Mouse (Mus musculus): Measurements from ENCODE around the gene Adra1d. TPM values are rescaled to one million over a fixed set of nuclear protein-coding genes. Genes with fewer than 3 reads are reported as not detected.
A peak's percentile ranks its signal among the peaks of the same experiment; 100 is the strongest.

The Adra1d gene
- 0.19 and 0.34 TPM in 2 replicates for polyA plus RNA-seq (2014; fragmentation: Nextera tagmentation; extraction: Ambion mirVana)

GRCm38 (mm10) chr2:131561891-131562585, at the start of gene Adra1d:
Adra1d (minus strand) TSS chr2:131562283.
- Histone ChIP-seq H3K27me3 (ENCODE audit: control insufficient read depth, insufficient read depth, low read length) (peaks cover 47% of the 10 kb centered on the region), H3K9ac (ENCODE audit: low read length) (peak within 1 kb of the TSS; percentile 30; the same call in 1 of the 2 replicates), H3K36me3 (ENCODE audit: control insufficient read depth, insufficient read depth, low read length) (no peaks in the 10 kb centered on the region), H3K9me3 (ENCODE audit: control insufficient read depth, low read length) (no peaks in the 10 kb centered on the region), H3K4me3 (ENCODE audit: low read depth, low read length) (peak within 1 kb of the TSS; percentile 45), H3K27ac (ENCODE audit: low read depth, low read length) (no peak within 1 kb of the TSS), H3K4me1 (ENCODE audit: control insufficient read depth, insufficient read depth, low read length) (peaks cover 10% of the 10 kb centered on the region), H3K4me2 (peak within 1 kb of the TSS; percentile 72)
- ATAC-seq (ENCODE audit: low FRiP score) (peak; percentile 68; the same call in 1 of the 2 replicates), DNase-seq (ENCODE audit: low spot score, missing footprints) (peak; percentile 94)
- WGBS, result 1% methylated on average over 68 of the region's 82 CpGs

GRCm38 (mm10) chr2:131601881-131602280, 39.8 kb upstream of the Adra1d start:
- Histone ChIP-seq H3K4me2 (no peak overlapping the region), H3K4me3 (ENCODE audit: low read depth, low read length) (no peak overlapping the region), H3K9ac (ENCODE audit: low read length) (no peak overlapping the region), H3K27me3 (ENCODE audit: control insufficient read depth, insufficient read depth, low read length) (no peaks in the 10 kb centered on the region), H3K4me1 (ENCODE audit: control insufficient read depth, insufficient read depth, low read length) (no peaks in the 10 kb centered on the region), H3K27ac (ENCODE audit: low read depth, low read length) (no peak overlapping the region), H3K9me3 (ENCODE audit: control insufficient read depth, low read length) (no peaks in the 10 kb centered on the region), H3K36me3 (ENCODE audit: control insufficient read depth, insufficient read depth, low read length) (no peaks in the 10 kb centered on the region)
- DNase-seq (ENCODE audit: low spot score, missing footprints) (no peak), ATAC-seq (ENCODE audit: low FRiP score) (no peak)
- 73% methylated on average over 2 of the region's 2 CpGs for WGBS

DNA sequence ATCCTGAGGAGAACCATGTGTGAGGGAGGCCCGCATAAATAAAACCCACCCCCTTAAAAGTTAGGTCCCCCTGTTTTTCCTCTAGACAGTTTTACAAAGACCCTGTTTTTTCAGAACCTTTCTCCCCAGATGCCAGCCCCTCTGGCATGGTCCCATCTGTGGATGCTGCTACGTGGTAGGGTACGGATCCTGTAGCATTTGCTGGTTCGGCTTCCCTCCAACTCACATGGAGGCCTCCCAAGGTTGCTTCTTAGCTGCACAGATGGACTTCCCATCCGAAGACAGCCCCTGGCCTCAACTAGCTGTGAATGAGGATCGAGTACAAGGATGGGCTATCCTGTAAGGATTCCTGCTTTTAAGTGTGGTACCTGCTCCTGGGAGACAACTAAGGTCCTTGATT, 32.8 kb upstream of the Adra1d start:
- H3K9ac ChIP-seq (ENCODE audit: low read length), result no peak overlapping the region
- H3K9me3 ChIP-seq (ENCODE audit: control insufficient read depth, low read length), result no peaks in the 10 kb centered on the region
- no peaks in the 10 kb centered on the region for H3K4me1 ChIP-seq (ENCODE audit: control insufficient read depth, insufficient read depth, low read length)
- H3K4me3 ChIP-seq (ENCODE audit: low read depth, low read length), result no peak overlapping the region
- H3K36me3 ChIP-seq (ENCODE audit: control insufficient read depth, insufficient read depth, low read length), result no peaks in the 10 kb centered on the region
- no peak overlapping the region for H3K27ac ChIP-seq (ENCODE audit: low read depth, low read length)
- DNase-seq (ENCODE audit: low spot score, missing footprints), result no peak
- ATAC-seq (ENCODE audit: low FRiP score), result no peak
- WGBS, result 94% methylated on average over 6 of the region's 6 CpGs
- H3K27me3 ChIP-seq (ENCODE audit: control insufficient read depth, insufficient read depth, low read length), result no peaks in the 10 kb centered on the region
- H3K4me2 ChIP-seq, result no peak overlapping the region

GRCm38 (mm10) chr2:131587521-131587920, 25.4 kb upstream of the Adra1d start:
- Histone ChIP-seq H3K27ac (ENCODE audit: low read depth, low read length) (no peak overlapping the region), H3K27me3 (ENCODE audit: control insufficient read depth, insufficient read depth, low read length) (no peaks in the 10 kb centered on the region), H3K9ac (ENCODE audit: low read length) (no peak overlapping the region), H3K4me3 (ENCODE audit: low read depth, low read length) (no peak overlapping the region), H3K4me2 (no peak overlapping the region), H3K9me3 (ENCODE audit: control insufficient read depth, low read length) (no peaks in the 10 kb centered on the region), H3K36me3 (ENCODE audit: control insufficient read depth, insufficient read depth, low read length) (no peaks in the 10 kb centered on the region), H3K4me1 (ENCODE audit: control insufficient read depth, insufficient read depth, low read length) (no peaks in the 10 kb centered on the region)
- ATAC-seq (ENCODE audit: low FRiP score) (no peak), DNase-seq (ENCODE audit: low spot score, missing footprints) (no peak)
- 91% methylated on average over 2 of the region's 2 CpGs for WGBS

DNA sequence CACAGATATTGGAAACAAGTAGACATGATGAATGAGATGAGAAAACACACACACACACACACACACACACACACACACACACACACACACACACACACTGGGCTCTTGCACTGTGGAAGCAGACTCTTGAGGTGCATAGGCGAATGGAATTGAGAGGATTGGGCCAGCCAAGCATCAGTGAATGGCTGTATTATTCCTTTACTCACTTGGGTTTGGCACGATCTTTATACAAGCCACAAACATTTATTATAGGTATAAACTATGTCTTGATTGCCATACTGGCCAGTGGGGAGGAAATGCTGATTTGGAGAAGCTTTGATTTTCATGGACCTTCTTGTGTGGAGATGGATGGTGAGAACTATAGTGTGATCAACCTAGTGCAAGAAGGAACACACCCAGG, 19.4 kb upstream of the Adra1d start:
- no peak overlapping the region for H3K4me2 ChIP-seq
- no peaks in the 10 kb centered on the region for H3K27me3 ChIP-seq (ENCODE audit: control insufficient read depth, insufficient read depth, low read length)
- H3K4me3 ChIP-seq (ENCODE audit: low read depth, low read length), result no peak overlapping the region
- DNase-seq (ENCODE audit: low spot score, missing footprints), result no peak
- no peaks in the 10 kb centered on the region for H3K4me1 ChIP-seq (ENCODE audit: control insufficient read depth, insufficient read depth, low read length)
- H3K36me3 ChIP-seq (ENCODE audit: control insufficient read depth, insufficient read depth, low read length), result no peaks in the 10 kb centered on the region
- WGBS, result 85% methylated on average over 2 of the region's 2 CpGs
- H3K9me3 ChIP-seq (ENCODE audit: control insufficient read depth, low read length), result no peaks in the 10 kb centered on the region
- H3K9ac ChIP-seq (ENCODE audit: low read length), result no peak overlapping the region
- ATAC-seq (ENCODE audit: low FRiP score), result no peak
- H3K27ac ChIP-seq (ENCODE audit: low read depth, low read length), result no peak overlapping the region

- no peak overlapping the region for H3K27ac ChIP-seq (ENCODE audit: low read depth, low read length)
- peak overlapping the region; percentile 45 for H3K4me3 ChIP-seq (ENCODE audit: low read depth, low read length)
- H3K4me2 ChIP-seq, result peak overlapping the region; percentile 72
- H3K27me3 ChIP-seq (ENCODE audit: control insufficient read depth, insufficient read depth, low read length), result peaks cover 47% of the 10 kb centered on the region
- no peaks in the 10 kb centered on the region for H3K9me3 ChIP-seq (ENCODE audit: control insufficient read depth, low read length)
- peak overlapping the region; percentile 30; the same call in 1 of the 2 replicates for H3K9ac ChIP-seq (ENCODE audit: low read length)
- peak; percentile 93 for DNase-seq (ENCODE audit: low spot score, missing footprints)
- H3K4me1 ChIP-seq (ENCODE audit: control insufficient read depth, insufficient read depth, low read length), result peaks cover 10% of the 10 kb centered on the region
- peak; percentile 71 for ATAC-seq (ENCODE audit: low FRiP score)
- 0% methylated on average over 21 of the region's 30 CpGs for WGBS
- no peaks in the 10 kb centered on the region for H3K36me3 ChIP-seq (ENCODE audit: control insufficient read depth, insufficient read depth, low read length)
These were observed 571 bp upstream of the Adra1d start for GRCm38 (mm10) chr2:131562586-131563122.

GRCm38 (mm10) chr2:131561344-131561870, 676 bp downstream of the Adra1d start:
- Histone ChIP-seq H3K4me3 (ENCODE audit: low read depth, low read length) (peak overlapping the region; percentile 45), H3K27me3 (ENCODE audit: control insufficient read depth, insufficient read depth, low read length) (peaks cover 47% of the 10 kb centered on the region), H3K27ac (ENCODE audit: low read depth, low read length) (no peak overlapping the region), H3K9ac (ENCODE audit: low read length) (no peak overlapping the region), H3K4me1 (ENCODE audit: control insufficient read depth, insufficient read depth, low read length) (peaks cover 10% of the 10 kb centered on the region), H3K36me3 (ENCODE audit: control insufficient read depth, insufficient read depth, low read length) (no peaks in the 10 kb centered on the region), H3K9me3 (ENCODE audit: control insufficient read depth, low read length) (no peaks in the 10 kb centered on the region), H3K4me2 (peak overlapping the region; percentile 72; the same call in 1 of the 2 replicates)
- ATAC-seq (ENCODE audit: low FRiP score) (peak; percentile 25; the same call in 1 of the 2 replicates), DNase-seq (ENCODE audit: low spot score, missing footprints) (peak; percentile 88)
- WGBS, result 5% methylated on average over 30 of the region's 33 CpGs

DNA sequence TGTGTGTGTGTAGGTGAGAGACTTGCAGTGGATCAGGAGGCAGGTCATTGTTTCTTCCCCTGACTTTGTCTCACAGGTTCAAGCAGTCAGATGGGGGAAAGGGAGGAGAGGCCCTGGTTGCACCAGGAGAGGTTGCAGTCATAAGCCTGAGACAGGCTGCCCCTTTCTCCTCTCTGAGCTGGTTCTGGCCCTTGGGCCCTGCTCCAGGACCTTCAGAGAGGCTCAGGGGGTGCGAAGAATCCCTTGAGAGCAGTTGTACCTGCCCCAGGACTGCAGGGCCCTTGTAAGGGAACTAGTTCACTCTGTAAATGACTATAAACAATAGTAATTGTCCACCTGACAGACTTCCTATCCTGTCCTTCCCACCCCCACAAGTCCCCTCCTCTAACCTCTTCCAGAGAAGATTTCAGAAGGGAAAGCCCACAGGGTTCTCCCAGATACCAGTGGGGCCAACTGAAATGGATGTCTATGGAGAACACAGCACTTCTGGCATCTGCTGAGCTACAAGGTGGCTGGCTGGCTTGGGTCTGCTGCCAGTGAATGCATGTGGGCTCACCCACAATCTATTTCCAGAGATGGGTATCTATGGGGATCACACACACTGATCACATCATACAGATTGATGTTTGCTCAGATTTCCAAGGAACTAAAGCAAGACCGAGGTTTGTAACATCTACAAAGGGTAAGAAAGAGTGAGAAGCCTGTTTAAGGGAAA, 1.7 kb downstream of the Adra1d start:
- Histone ChIP-seq H3K36me3 (ENCODE audit: control insufficient read depth, insufficient read depth, low read length) (no peaks in the 10 kb centered on the region), H3K4me3 (ENCODE audit: low read depth, low read length) (no peak overlapping the region), H3K27ac (ENCODE audit: low read depth, low read length) (no peak overlapping the region), H3K4me2 (no peak overlapping the region), H3K4me1 (ENCODE audit: control insufficient read depth, insufficient read depth, low read length) (peaks cover 10% of the 10 kb centered on the region), H3K9me3 (ENCODE audit: control insufficient read depth, low read length) (no peaks in the 10 kb centered on the region), H3K27me3 (ENCODE audit: control insufficient read depth, insufficient read depth, low read length) (peaks cover 47% of the 10 kb centered on the region), H3K9ac (ENCODE audit: low read length) (no peak overlapping the region)
- WGBS, result 28% methylated on average over 2 of the region's 2 CpGs
- ATAC-seq (ENCODE audit: low FRiP score) (no peak), DNase-seq (ENCODE audit: low spot score, missing footprints) (no peak)

- peaks cover 34% of the 10 kb centered on the region for H3K27me3 ChIP-seq (ENCODE audit: control insufficient read depth, insufficient read depth, low read length)
- H3K4me3 ChIP-seq (ENCODE audit: low read depth, low read length), result no peak overlapping the region
- H3K9ac ChIP-seq (ENCODE audit: low read length), result no peak overlapping the region
- peaks cover 9% of the 10 kb centered on the region for H3K4me1 ChIP-seq (ENCODE audit: control insufficient read depth, insufficient read depth, low read length)
- WGBS, result 72% methylated on average over 2 of the region's 2 CpGs
- no peak overlapping the region for H3K4me2 ChIP-seq
- ATAC-seq (ENCODE audit: low FRiP score), result no peak
- no peaks in the 10 kb centered on the region for H3K9me3 ChIP-seq (ENCODE audit: control insufficient read depth, low read length)
- H3K27ac ChIP-seq (ENCODE audit: low read depth, low read length), result no peak overlapping the region
- H3K36me3 ChIP-seq (ENCODE audit: control insufficient read depth, insufficient read depth, low read length), result no peaks in the 10 kb centered on the region
- DNase-seq (ENCODE audit: low spot score, missing footprints), result no peak
These were observed 4.2 kb downstream of the Adra1d start for GRCm38 (mm10) chr2:131557896-131558295.

Measured in midbrain, embryonic 11.5 days (tissue).